Mouse (Mus musculus) embryonic facial prominence, embryonic 10.5 days (tissue): ENCODE data around the gene Fam50a. TPM values are rescaled to one million over a fixed set of nuclear protein-coding genes. Genes with fewer than 3 reads are reported as not detected.

Experiments used
- DNase-seq: peaks from one replicate; pipeline ENCODE4 v3.0.0-alpha.2; 2017; ENCODE audit warnings: low spot score
- H3K27ac ChIP-seq: fragments of 300-500 bp; sonication (generic); replicated peaks from 2 replicates; pipeline ENCODE4 v1.5.1; 2016; ENCODE audit warnings: mild to moderate bottlenecking
- H3K27me3 ChIP-seq: fragments of 300-500 bp; sonication (generic); replicated peaks from 2 replicates; pipeline ENCODE4 v1.6.1; 2016; ENCODE audit warnings: low read depth, mild to moderate bottlenecking; ENCODE audit not compliant: poor library complexity, severe bottlenecking
- H3K36me3 ChIP-seq: fragments of 300-500 bp; sonication (generic); replicated peaks from 2 replicates; pipeline ENCODE4 v1.6.1; 2016; ENCODE audit warnings: mild to moderate bottlenecking, moderate library complexity
- H3K4me1 ChIP-seq: fragments of 300-500 bp; sonication (generic); 2 replicates; pipeline ENCODE4 v1.6.1; 2016
- H3K4me3 ChIP-seq: fragments of 300-500 bp; sonication (generic); 2 replicates; pipeline ENCODE4 v1.5.1; 2016; ENCODE audit warnings: mild to moderate bottlenecking, moderate library complexity
- H3K9me3 ChIP-seq: fragments of 300-500 bp; sonication (generic); 2 replicates; pipeline ENCODE4 v1.6.1; 2016; ENCODE audit warnings: mild to moderate bottlenecking
- WGBS: fragments of 180-500 bp; shearing (Covaris S2); methylation state at CpG from one replicate; pipeline ENCODE4 v1.1.7; 2016; 5-methylcytosine and 5-hydroxymethylcytosine counted together
- polyA plus RNA-seq: library from polyadenylated mRNA; unstranded; fragments of >200 nt; fragmentation: Nextera tagmentation; extraction: Ambion mirVana; gene quantifications from 2 replicates; pipeline ENCODE4 v1.2.1, GENCODE M21; 2016

Gene Fam50a
- 60.2 and 60.4 TPM in 2 replicates for polyA plus RNA-seq

GRCm38 (mm10) chrX:74312540-74313464 is at the start of gene Fam50a:
TSS of gene Fam50a (plus strand) at chrX:74313033.
- Histone ChIP-seq H3K4me1 (peaks cover 8% of the 10 kb centered on the region; the same call in 1 of the 2 replicates), H3K36me3 (peaks cover 53% of the 10 kb centered on the region), H3K4me3 (peak within 1 kb of the TSS; percentile 73), H3K27ac (peak within 1 kb of the TSS; percentile 89), H3K27me3 (no peaks in the 10 kb centered on the region), H3K9me3 (no peaks in the 10 kb centered on the region)
- DNase-seq, result peak; percentile 89
- WGBS, result 22% methylated on average over 59 of the region's 59 CpGs

DNA sequence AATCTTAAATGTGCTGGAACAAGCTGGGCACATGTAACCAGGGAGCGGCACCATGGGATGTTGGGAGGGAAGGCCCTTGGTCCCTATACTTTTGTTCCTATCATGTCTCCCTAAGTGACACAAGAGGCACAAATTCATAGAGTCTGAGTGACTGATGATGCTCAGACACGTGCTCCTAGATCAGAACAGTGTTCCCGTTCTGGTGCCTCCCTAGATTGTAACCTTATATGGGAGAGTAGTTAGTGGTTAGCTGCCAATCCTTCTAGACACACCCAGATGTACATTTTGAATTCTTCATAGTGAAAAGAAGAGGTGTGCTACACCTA is 43.1 kb upstream of the Fam50a start:
- no peaks in the 10 kb centered on the region for H3K9me3 ChIP-seq
- 32% methylated on average over 3 of the region's 3 CpGs for WGBS
- peak overlapping the region; percentile 68 for H3K4me3 ChIP-seq
- H3K4me1 ChIP-seq, result no peaks in the 10 kb centered on the region; the same call in 1 of the 2 replicates
- H3K27ac ChIP-seq, result peak overlapping the region; percentile 92
- peak; percentile 23 for DNase-seq
- peaks cover 18% of the 10 kb centered on the region for H3K36me3 ChIP-seq
- no peaks in the 10 kb centered on the region for H3K27me3 ChIP-seq

DNA sequence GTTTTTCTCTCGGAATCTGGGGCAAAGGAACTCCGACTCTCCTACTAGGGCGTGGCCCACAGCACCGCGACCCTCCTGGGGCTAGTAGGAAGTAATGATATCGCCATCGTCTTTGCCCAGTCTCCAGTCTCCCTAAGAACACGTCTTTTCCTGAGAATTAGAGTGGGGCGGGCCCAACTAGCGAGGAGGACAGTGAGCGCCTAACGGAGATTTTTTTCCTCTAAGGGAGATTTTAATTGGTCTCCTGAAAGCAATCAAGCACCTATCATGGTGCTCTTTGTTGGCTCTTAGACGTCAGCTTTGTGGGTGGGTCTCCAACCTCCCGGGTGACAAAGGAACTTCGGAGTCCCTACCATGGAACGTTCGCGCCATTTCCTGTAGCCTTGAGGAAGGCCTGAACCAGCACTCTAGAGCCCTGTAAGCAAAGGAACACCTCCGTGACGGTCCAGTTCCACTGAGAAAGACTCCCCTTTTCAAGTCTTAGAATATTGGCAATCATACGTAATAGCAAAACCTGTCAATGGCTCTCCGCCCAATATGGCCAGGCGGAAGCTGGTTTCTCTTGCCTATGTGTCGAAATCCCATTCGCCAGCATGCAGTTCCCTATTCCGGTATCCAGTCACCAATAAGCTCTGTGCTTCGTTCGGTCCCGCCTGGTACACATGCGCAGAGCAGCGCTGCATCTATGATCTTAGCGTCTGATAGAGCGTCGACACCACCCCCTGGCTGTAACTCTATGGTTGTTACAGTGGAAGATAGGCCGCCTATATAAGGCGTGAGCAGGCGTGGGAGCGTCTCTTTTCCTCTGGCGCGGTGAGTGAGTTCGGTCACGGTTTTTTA is 42.6 kb upstream of the Fam50a start, which contains the start of gene Rpl10:
Rpl10 (plus strand) TSS at position 751 of the 840 bp plus-strand sequence.
- Histone ChIP-seq H3K9me3 (no peaks in the 10 kb centered on the region), H3K27me3 (no peaks in the 10 kb centered on the region), H3K27ac (peak within 1 kb of the TSS; percentile 92), H3K4me3 (peak within 1 kb of the TSS; percentile 68), H3K4me1 (no peaks in the 10 kb centered on the region; the same call in 1 of the 2 replicates), H3K36me3 (peaks cover 18% of the 10 kb centered on the region)
- 18% methylated on average over 42 of the region's 42 CpGs for WGBS
- DNase-seq, result peak; percentile 92

GRCm38 (mm10) chrX:74270902-74271551 is 41.8 kb upstream of the Fam50a start:
- no peaks in the 10 kb centered on the region for H3K27me3 ChIP-seq
- peak overlapping the region; percentile 68 for H3K4me3 ChIP-seq
- DNase-seq, result peak; percentile 38
- WGBS, result 21% methylated on average over 27 of the region's 27 CpGs
- peaks cover 18% of the 10 kb centered on the region for H3K36me3 ChIP-seq
- no peaks in the 10 kb centered on the region for H3K9me3 ChIP-seq
- H3K4me1 ChIP-seq, result no peaks in the 10 kb centered on the region; the same call in 1 of the 2 replicates
- H3K27ac ChIP-seq, result peak overlapping the region; percentile 92

DNA sequence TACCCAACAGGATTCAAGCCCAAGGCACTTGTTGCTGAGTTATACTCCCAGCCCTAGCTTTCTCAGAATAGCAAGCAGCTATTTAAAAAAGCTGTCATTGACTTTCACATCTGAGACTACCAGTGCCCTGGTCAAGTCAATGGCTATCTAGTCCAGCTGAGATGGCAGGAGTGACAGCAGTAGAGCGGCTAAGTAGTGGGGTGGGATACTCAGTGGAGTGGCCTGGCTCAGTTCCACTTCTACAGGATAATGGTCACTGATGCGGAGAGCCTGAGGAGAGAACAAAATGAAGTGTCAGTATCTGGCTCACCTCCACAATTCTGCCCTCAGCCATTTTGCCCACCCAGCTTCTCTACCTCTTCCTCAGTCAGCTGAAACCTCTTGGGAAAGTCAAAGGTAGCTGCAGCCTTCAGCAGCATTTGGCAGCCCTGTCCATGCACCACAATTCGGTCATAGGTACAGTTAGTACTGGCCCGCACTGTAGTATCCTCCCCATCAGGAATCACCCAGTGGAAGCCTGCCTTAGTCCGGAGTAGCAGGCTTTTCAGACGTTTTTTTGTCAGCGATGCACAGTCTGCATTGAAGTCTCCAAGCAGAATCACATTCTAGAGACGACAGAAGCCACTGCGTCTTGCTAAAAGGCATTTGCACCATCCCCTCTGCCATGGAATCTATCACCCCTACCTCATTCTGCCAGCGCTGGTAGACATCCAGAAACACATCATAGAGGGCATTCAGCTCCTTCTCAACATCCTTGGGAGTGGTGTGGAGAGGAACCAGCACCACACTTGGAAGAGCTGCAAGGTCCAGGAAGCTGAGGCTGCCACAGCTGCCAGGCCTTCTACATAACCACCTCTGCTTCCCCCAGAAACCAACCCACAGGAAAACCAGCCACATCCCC is 39.2 kb upstream of the Fam50a start:
- H3K4me1 ChIP-seq, result no peaks in the 10 kb centered on the region; the same call in 1 of the 2 replicates
- H3K27me3 ChIP-seq, result no peaks in the 10 kb centered on the region
- H3K27ac ChIP-seq, result no peak overlapping the region
- 35% methylated on average over 10 of the region's 10 CpGs for WGBS
- peak; percentile 19 for DNase-seq
- H3K4me3 ChIP-seq, result 0 out of 2 replicates have a peak overlapping the region, but pooled peaks have one; percentile 2
- H3K9me3 ChIP-seq, result no peaks in the 10 kb centered on the region
- peaks cover 18% of the 10 kb centered on the region for H3K36me3 ChIP-seq

- Histone ChIP-seq H3K9me3 (no peaks in the 10 kb centered on the region), H3K4me3 (no peak overlapping the region), H3K27ac (no peak overlapping the region), H3K36me3 (peaks cover 7% of the 10 kb centered on the region), H3K27me3 (no peaks in the 10 kb centered on the region; the same call in 1 of the 2 replicates), H3K4me1 (peaks cover 8% of the 10 kb centered on the region)
- WGBS, result 76% methylated on average over 8 of the region's 8 CpGs
- DNase-seq, result no peak
Observed at GRCm38 (mm10) chrX:74277916-74278315, 34.9 kb upstream of the Fam50a start.

GRCm38 (mm10) chrX:74281041-74281731 is 31.6 kb upstream of the Fam50a start:
- WGBS, result 13% methylated on average over 14 of the region's 14 CpGs
- Histone ChIP-seq H3K9me3 (no peaks in the 10 kb centered on the region), H3K4me1 (peaks cover 16% of the 10 kb centered on the region), H3K36me3 (no peaks in the 10 kb centered on the region), H3K27me3 (no peaks in the 10 kb centered on the region; the same call in 1 of the 2 replicates), H3K4me3 (peak overlapping the region; percentile 73), H3K27ac (peak overlapping the region; percentile 86)
- no peak for DNase-seq

- H3K27ac ChIP-seq, result peak within 1 kb of the TSS; percentile 86
- no peaks in the 10 kb centered on the region for H3K36me3 ChIP-seq
- no peaks in the 10 kb centered on the region for H3K9me3 ChIP-seq
- no peaks in the 10 kb centered on the region; the same call in 1 of the 2 replicates for H3K27me3 ChIP-seq
- peaks cover 16% of the 10 kb centered on the region for H3K4me1 ChIP-seq
- H3K4me3 ChIP-seq, result peak within 1 kb of the TSS; percentile 73
- peak; percentile 73 for DNase-seq
- WGBS, result 22% methylated on average over 16 of the region's 16 CpGs
Observed at GRCm38 (mm10) chrX:74281732-74282394, 31.0 kb upstream of the Fam50a start, which contains the start of the genes Taz and Dnase1l1. TSS of gene Taz (plus strand) at chrX:74281912. TSS of gene Dnase1l1 (minus strand) at chrX:74282337.

GRCm38 (mm10) chrX:74282395-74283091 is 30.3 kb upstream of the Fam50a start:
- peak overlapping the region; percentile 86 for H3K27ac ChIP-seq
- H3K4me3 ChIP-seq, result peak overlapping the region; percentile 73
- 0 out of 2 replicates have a peak, but pooled peaks cover 3% of the 10 kb centered on the region for H3K36me3 ChIP-seq
- WGBS, result 17% methylated on average over 39 of the region's 39 CpGs
- DNase-seq, result peak; percentile 86
- no peaks in the 10 kb centered on the region; the same call in 1 of the 2 replicates for H3K27me3 ChIP-seq
- H3K9me3 ChIP-seq, result no peaks in the 10 kb centered on the region
- peaks cover 16% of the 10 kb centered on the region for H3K4me1 ChIP-seq

GRCm38 (mm10) chrX:74283092-74283437 is 29.8 kb upstream of the Fam50a start:
- DNase-seq, result no peak
- Histone ChIP-seq H3K27ac (peak overlapping the region; percentile 86), H3K27me3 (no peaks in the 10 kb centered on the region; the same call in 1 of the 2 replicates), H3K9me3 (no peaks in the 10 kb centered on the region), H3K4me3 (peak overlapping the region; percentile 73), H3K4me1 (peaks cover 16% of the 10 kb centered on the region), H3K36me3 (peaks cover 7% of the 10 kb centered on the region; the same call in 1 of the 2 replicates)
- WGBS, result 33% methylated on average over 5 of the region's 5 CpGs
